Mouse (Mus musculus) splenic B cell, adult 2 months (primary cell): ENCODE results near the gene Cacna1s.

Experiments
- DNase-seq: peaks from one replicate; pipeline ENCODE4 v3.0.0-alpha.2; 2011; ENCODE audit warnings: low read depth, low spot score
- H3K27me3 ChIP-seq: 2 replicates; pipeline ENCODE4 v1.6.1; 2012; ENCODE audit warnings: mild to moderate bottlenecking, low read length, moderate library complexity, mixed read lengths; ENCODE audit not compliant: control insufficient read depth, poor library complexity, insufficient read depth, severe bottlenecking
- H3K36me3 ChIP-seq: 2 replicates; pipeline ENCODE4 v1.6.1; 2012; ENCODE audit warnings: mild to moderate bottlenecking, low read length, moderate library complexity, mixed read lengths; ENCODE audit not compliant: control insufficient read depth, poor library complexity, insufficient read depth, severe bottlenecking

Gene Cacna1s

DNA sequence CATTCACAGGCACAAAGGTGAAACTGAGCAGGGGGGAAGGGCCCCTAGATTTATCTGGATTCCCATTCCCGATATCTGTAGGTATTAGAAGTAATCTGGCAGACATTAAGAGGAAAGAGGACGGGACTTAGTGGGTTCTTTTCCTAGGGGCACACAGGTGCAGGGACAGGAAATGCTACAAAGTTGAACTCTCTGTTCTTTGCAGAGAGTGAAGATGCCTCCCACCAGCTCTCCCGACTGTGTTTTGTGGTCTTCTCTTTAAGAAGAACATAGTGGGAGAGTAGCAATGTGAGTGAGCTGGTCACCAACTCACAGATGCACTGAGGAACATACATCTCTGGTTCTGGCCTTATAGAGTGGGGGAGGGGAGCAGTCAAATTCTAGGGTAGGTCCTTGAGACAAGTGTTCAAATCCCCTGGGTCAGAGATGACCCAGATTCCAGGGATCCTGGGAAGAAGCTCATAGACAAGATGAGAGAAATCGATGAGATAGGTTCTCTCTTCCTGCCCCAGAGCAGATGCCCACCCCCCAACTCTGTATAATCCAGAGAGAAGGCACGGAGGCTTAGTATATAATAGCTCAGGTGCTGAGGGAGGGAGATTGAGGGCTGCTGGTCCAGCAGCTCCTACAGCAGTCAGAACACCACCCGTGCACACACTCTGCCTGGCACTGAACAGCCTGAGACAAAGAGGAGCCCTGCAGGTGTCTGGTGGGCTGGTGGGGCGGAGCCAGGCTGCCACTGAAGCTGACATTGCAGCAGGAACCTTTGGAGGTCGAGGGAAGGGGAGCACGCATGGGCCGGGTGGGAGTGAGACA is 80.0 kb downstream of the Cacna1s start:
- Histone ChIP-seq H3K36me3 (no peaks in the 10 kb centered on the region), H3K27me3 (no peaks in the 10 kb centered on the region)
- DNase-seq: no peak

DNA sequence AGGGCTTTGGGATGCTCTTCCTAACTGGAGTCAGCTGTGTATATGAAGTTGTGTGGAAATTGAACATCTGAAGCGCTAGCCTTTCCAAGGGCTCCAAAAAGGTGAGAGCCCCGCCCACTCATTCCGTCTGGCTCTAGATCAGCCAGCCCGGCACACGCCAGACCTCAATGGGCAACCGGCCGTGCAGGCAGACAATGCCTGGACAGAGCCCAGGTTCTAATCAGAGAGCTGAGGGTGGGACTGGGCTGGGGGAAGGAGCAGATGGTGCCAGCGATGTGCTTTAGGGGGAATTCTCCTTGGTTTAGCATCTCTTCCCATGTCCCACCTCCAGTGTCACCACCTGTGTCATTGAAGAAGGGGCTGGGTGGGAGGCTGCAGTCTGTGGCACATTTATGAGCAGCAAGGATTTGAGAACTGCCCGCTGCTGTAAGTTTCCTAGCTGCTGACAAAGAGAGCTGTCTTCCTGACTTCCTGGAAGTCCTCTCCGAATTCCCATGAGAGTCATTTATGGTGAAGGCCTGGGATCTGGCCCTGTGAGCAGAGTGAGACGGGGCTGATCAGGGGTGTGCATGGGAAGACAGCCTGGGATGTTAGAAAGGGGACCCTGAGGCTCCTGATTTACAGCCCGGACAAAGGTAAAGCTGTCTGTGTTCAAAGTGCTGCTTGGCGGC is 81.2 kb downstream of the Cacna1s start:
- no peaks in the 10 kb centered on the region for H3K36me3 ChIP-seq
- H3K27me3 ChIP-seq: no peaks in the 10 kb centered on the region
- no peak for DNase-seq

DNA sequence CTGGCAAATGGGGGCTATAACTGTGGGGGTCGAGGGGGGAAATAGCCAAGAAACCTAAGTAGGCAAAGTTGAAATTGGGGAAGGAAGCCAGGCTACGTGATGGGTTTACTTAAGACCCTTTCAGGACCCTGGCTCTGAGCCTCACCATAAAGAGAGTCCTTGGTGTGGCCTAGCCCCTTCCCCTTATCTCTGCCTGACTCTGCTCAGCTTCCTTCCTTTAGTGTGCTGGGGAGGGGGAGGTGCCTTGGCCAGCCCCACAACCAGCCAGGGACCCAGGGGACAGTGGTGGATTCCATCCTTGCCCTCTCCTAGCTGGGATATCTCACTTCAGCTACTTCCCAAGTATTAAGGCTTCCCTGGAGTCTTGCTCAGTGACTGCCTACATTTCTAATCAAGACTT is 82.0 kb downstream of the Cacna1s start:
- Histone ChIP-seq H3K27me3 (no peaks in the 10 kb centered on the region), H3K36me3 (no peaks in the 10 kb centered on the region)
- DNase-seq: no peak

DNA sequence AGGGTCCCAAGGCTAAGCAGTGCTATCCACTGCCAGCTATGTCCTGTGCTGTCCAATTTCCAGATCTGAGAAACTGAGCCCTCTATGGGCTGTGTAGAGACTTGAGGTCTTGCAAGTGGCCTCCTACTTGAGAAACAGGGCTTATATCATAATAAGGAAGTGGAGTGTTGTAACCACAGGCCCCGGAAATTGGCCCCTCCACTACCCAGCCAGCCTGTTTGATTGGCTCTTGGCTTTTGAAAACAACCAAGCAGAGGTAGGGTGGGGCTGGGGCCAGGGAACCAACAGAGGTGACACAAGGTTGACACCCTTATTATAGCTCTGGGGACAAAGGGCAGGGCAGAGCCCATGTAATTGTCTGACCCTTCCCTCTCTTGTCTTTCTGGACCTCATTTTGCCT is 82.5 kb downstream of the Cacna1s start:
- Histone ChIP-seq H3K27me3 (no peaks in the 10 kb centered on the region), H3K36me3 (no peaks in the 10 kb centered on the region)
- DNase-seq: peak; percentile 90

DNA sequence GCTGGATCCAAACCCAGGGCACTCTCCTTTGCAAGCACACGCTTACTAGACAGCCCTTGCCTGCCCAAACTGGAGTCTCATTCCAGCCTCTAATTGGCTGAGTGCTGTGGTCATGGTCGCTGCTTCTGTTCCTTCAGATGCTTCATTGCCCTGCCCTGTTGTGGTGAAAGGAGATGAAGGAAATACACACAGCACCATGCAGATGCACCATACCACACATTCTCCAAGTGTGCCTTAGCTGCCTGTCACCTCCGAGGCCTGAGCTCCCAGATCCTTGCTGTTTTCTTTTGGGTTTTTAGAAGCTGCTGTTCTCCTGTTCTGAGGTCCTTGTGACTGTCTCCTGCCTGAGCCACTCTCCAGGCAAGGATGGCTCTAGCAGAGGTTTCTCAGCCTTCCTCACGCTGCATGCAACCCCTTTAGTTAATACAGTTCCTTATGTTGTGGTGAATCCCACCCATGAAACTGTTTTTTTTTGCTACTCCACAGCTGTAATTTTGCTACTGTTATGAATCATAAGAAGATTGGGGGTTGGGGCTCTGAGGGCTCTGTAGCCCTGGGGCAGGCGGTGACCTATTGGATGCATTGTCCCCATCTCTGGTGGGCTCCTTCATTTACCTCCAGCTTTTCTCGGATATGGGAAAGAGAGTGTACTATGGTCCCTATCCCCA is 83.4 kb downstream of the Cacna1s start:
- H3K27me3 ChIP-seq: no peaks in the 10 kb centered on the region
- peak; percentile 45 for DNase-seq
- no peaks in the 10 kb centered on the region for H3K36me3 ChIP-seq

DNA sequence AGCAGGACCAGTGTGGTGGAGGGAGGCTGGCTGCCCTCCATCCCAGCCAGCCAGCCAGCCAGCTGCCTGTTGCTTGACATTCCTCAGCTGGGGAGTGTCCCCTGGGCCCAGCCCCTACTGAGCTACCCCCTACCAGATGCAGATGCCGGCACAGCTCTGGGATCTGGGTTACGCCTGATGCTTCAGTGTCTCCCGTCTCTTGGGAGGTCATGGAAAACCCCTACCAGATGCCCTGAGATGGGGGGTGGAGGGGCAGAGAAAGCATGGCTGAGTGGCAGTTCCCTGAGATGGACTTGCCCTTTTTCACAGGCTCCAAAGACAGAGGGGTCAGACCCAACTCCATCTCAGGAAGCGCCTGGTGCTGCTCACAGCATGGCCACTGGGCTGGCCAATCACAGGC is 84.0 kb downstream of the Cacna1s start:
- H3K36me3 ChIP-seq: no peaks in the 10 kb centered on the region
- no peaks in the 10 kb centered on the region for H3K27me3 ChIP-seq
- DNase-seq: peak; percentile 44

DNA sequence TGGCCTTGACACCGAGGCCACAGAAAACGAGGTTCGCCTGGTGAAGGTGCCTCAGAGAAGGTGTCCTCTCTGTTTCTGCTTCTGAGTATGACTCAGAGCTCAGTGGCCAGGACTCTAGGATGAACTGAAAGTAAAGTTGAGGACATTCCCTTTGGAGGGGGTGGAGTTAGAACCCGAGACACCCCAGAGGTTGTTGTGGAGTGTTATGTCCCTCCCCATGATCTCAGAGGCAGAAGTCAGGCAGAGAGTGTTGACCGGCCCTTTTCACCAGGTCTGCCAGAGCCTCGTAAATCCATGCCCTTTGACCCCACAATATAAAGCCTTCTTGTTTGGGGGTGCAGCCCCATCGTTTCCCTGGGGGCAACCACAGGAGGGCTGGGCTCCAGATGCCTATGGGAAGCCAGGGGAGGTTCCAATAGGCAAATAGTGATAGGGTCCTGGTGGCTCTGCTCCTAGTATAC is 84.6 kb downstream of the Cacna1s start:
- Histone ChIP-seq H3K36me3 (no peaks in the 10 kb centered on the region), H3K27me3 (no peaks in the 10 kb centered on the region)
- no peak for DNase-seq

DNA sequence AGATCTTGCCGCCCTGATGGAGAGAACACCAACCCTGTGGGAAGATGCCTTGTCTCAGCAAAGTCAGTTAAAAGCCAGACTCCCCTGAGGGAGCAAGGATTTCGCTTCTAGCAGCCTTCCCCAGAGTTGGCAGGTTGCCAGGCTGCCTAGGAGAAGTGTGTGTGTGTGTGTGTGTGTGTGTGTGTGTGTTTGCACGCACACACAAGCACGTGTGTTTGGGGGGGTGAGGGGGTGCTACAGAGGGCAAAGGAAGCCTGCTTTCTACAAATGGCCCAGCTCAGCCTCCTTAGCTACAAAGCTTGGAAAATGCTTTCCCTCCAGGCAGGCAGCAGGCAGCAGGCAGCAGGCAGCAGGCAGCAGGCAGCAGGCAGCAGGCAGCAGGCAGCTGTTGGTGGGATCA is 85.0 kb downstream of the Cacna1s start:
- DNase-seq: peak; percentile 61
- no peaks in the 10 kb centered on the region for H3K36me3 ChIP-seq
- no peaks in the 10 kb centered on the region for H3K27me3 ChIP-seq

DNA sequence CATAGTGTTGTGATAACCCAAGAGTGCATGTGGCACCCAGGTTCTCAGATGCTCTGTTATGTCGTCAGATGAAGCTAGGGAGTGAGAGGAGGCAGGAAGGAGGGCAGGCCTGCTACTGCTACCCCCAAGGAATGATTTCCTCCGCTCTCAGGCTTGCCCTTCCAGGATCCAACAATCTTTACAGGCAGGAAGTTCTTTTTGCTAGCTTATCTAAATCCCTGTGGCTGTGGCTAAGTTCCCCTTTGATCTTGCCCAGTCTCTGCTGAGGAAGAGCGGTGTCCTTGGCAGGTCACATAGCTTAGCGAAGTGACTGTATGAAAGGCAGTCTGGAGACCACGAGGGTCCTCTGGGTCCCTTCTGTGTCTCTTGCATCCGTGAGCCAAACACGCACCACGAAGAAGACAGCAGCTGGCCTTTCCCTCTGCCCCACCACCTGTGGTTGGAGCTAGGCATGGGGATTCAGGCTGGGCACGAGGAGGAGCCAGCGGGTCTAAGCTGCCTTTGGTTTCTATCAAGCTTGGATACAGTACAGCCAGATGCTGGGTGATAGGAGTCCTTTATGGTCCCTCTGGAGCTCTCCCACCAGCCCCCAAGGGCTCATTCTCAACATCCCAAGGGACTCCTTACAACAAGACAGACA is 85.8 kb downstream of the Cacna1s start:
- no peak for DNase-seq
- H3K27me3 ChIP-seq: no peaks in the 10 kb centered on the region
- H3K36me3 ChIP-seq: no peaks in the 10 kb centered on the region; the same call in 1 of the 2 replicates

DNA sequence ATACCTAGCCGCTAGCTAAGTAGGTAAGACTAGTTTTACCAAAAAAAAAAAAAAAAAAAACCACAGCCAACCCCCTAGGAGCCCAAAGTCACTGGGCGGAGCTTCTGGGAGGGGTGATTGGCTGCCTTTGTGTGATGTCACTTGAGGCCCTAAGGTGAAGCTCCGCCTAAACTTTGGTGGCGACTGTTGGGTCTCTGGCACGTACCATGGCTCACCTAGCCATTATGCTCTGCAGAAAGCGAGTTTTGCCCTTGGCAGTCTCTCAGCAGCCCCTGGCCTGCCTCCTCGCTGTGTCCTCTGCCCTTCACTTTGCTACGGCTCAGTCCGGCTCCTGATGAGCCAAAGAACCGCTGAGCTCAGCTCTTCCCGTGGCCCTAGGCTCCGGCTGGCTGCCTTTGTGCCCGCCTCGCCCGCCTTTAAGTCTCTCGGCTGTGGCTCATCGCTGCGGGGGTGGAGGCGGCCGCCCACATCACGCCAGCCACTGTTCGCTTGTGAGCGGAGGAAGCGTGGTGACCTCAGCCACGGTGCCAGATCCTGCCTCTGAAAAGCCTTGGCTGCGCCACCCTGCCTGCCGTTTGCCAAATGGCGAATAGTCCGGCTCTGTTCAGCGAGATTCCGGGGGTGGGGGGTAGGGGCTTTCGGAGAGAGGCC is 87.6 kb downstream of the Cacna1s start:
- H3K36me3 ChIP-seq: peaks cover 1% of the 10 kb centered on the region
- DNase-seq: peak; percentile 93

DNA sequence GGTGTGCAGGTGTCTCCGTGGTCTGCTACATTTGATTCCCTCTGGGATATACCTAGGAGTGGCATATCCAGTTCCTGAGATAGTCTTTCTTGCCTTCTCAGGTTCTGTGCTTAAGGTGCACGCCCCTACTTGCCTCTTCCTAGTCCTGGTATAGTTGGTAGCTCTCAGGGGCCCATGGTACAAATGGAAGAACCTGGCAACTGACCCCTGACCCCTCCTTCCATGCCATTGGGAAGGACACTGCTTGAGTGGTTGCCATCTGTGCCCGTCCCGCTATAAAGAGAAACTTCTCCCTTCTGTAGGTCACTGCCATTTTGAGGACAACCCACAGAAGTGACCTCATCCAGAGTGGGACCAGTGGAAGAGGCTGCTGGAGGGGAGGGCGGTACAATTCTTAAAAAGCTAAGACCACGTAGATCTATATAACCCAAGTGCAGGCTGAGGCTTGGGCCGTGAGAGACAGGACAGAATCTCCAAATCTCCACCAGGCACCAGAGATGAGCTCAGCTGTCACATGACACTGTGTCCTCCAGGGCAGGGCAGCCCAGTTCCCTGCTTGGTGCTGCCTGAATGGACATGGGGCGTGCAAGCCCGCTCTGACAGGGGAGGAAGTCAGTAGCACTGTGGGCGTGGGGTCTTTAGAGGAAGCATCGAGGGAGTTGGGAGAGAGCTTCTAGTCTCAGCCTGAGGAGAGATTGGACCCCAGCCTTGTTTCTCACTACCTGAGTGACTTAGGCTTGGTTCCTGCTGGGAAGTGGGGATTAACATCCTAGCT is 88.8 kb downstream of the Cacna1s start:
- DNase-seq: peak; percentile 62
- Histone ChIP-seq H3K36me3 (peaks cover 3% of the 10 kb centered on the region), H3K27me3 (no peaks in the 10 kb centered on the region)

More for the DNA sequence above, 87.6 kb downstream of the Cacna1s start:
- H3K27me3 ChIP-seq: no peaks in the 10 kb centered on the region

DNA sequence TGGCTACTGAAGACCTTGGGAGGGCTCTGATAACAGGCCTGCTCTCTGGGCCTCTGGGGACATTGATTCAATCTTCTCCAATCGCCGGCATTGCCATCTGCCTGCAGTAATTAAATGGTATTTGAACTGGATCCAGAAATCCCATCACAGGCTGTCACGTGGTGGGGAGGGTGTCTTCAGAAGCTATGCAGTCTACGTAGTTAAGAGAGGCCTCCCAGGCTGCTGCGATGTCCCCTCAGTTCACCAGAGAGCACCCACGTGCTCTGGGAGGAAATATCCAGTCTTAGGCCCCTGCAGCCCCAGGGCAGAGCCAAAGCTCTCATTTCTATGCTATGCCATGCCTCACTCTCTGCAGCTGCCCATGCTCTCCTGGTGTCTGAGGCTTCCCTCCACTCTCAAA is 89.8 kb downstream of the Cacna1s start:
- no peak for DNase-seq
- no peaks in the 10 kb centered on the region for H3K27me3 ChIP-seq
- H3K36me3 ChIP-seq: peaks cover 9% of the 10 kb centered on the region

DNA sequence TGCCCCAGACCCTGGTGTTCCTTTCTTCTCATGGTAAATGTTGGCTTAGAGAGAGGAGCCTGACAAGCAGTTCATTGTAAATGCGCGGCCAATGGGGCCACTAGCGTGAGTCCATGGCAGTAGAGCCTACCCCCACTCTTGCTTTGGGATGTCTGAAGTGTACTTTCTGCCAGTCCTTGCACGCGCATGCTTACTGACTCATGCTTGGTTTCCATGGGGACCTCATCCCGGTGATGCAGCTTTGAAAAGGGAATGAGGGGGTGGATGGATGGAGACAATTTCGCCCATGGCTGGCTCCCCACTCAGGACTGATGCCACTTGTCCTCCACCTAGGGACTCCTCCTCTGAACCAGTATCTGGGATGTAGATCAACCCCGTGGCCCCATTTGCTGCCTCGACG is 91.0 kb downstream of the Cacna1s start:
- peaks cover 16% of the 10 kb centered on the region for H3K36me3 ChIP-seq
- DNase-seq: no peak

DNA sequence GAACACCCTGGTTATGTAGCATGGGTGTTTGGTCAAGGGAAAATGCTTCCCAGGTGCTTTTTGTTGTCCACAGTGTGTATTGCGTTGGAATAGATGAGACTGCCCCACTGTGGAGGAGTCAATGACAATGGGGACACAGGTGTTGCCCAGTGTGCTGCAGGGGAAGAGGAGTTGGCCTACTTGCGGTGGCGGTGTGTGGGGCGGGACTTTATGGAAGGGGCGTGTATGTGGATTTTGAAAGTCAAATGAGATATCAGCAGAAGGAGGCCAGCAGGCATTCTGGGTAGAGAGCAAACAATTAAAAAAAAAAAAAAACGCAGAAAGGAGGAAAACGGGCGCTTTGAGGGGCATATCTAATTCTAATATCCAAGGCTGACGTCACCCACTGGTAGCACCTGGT is 97.2 kb downstream of the Cacna1s start:
- H3K36me3 ChIP-seq: peaks cover 46% of the 10 kb centered on the region
- H3K27me3 ChIP-seq: no peaks in the 10 kb centered on the region

More for the DNA sequence above, 91.0 kb downstream of the Cacna1s start:
- no peaks in the 10 kb centered on the region for H3K27me3 ChIP-seq

More for the DNA sequence above, 97.2 kb downstream of the Cacna1s start:
- DNase-seq: no peak
